Mouse (Mus musculus) adipocyte (in vitro differentiated cells): Measurements from ENCODE around the gene H2-M10.2.
A peak's percentile ranks its signal among the peaks of the same experiment; 100 is the strongest.

Source experiments
- DNase-seq: peaks from one replicate; pipeline ENCODE4 v3.0.0-alpha.2; 2016; ENCODE audit warnings: low spot score

H2-M10.2 gene

GRCm38 (mm10) chr17:36286390-36286789 is at the start of gene H2-M10.2:
Gene H2-M10.2, minus strand, starts transcription at chr17:36286490.
- no peak for DNase-seq

- no peak for DNase-seq
Observed at GRCm38 (mm10) chr17:36326055-36326454, 39.8 kb upstream of the H2-M10.2 start, which contains the start of gene H2-M10.1. Gene H2-M10.1, minus strand, starts transcription at chr17:36326155.

- DNase-seq: no peak
Observed at GRCm38 (mm10) chr17:36315689-36316253, 29.5 kb upstream of the H2-M10.2 start.

GRCm38 (mm10) chr17:36315041-36315688 is 28.9 kb upstream of the H2-M10.2 start:
- DNase-seq: no peak

GRCm38 (mm10) chr17:36314511-36314910 is 28.2 kb upstream of the H2-M10.2 start:
- no peak for DNase-seq

- no peak for DNase-seq
Observed at GRCm38 (mm10) chr17:36309293-36309692, 23.0 kb upstream of the H2-M10.2 start.

GRCm38 (mm10) chr17:36308855-36309254 is 22.6 kb upstream of the H2-M10.2 start:
- peak; percentile 84 for DNase-seq

GRCm38 (mm10) chr17:36281521-36282245 is 4.6 kb downstream of the H2-M10.2 start:
- no peak for DNase-seq

GRCm38 (mm10) chr17:36274776-36275175 is 11.5 kb downstream of the H2-M10.2 start:
- DNase-seq: no peak

GRCm38 (mm10) chr17:36273796-36274195 is 12.5 kb downstream of the H2-M10.2 start:
- no peak for DNase-seq

GRCm38 (mm10) chr17:36272643-36273366 is 13.5 kb downstream of the H2-M10.2 start:
- no peak for DNase-seq

GRCm38 (mm10) chr17:36271586-36272256 is 14.6 kb downstream of the H2-M10.2 start, which contains the start of gene Trim39:
Gene Trim39, minus strand, starts transcription at chr17:36272247.
- peak; percentile 87 for DNase-seq

- DNase-seq: peak; percentile 86
Observed at GRCm38 (mm10) chr17:36270956-36271585, 15.2 kb downstream of the H2-M10.2 start.

GRCm38 (mm10) chr17:36265834-36266233 is 20.5 kb downstream of the H2-M10.2 start:
- DNase-seq: no peak

- no peak for DNase-seq
Observed at GRCm38 (mm10) chr17:36264273-36264925, 21.9 kb downstream of the H2-M10.2 start.

- no peak for DNase-seq
Observed at GRCm38 (mm10) chr17:36261511-36262166, 24.7 kb downstream of the H2-M10.2 start.

GRCm38 (mm10) chr17:36257969-36258368 is 28.3 kb downstream of the H2-M10.2 start, which contains the start of gene Rpp21:
Gene Rpp21, minus strand, starts transcription at chr17:36258069.
- DNase-seq: no peak

- DNase-seq: peak; percentile 77
Observed at GRCm38 (mm10) chr17:36257241-36257947, 28.9 kb downstream of the H2-M10.2 start.

- DNase-seq: no peak
Observed at GRCm38 (mm10) chr17:36253087-36253600, 33.1 kb downstream of the H2-M10.2 start.
